Mouse (Mus musculus): ENCODE measurements at regions not wholly inside any gene's neighbourhood (a gene's known extent, or its start where the extent isn't known, plus 50 kb on each side); places are given as distances from the start of the nearest gene placed in this dataset.

- TF ChIP-seq HCFC1 (IDR thresholded peaks at IDR 0.05; ENCODE audit: borderline replicate concordance, insufficient read depth, low read length) (no peak), ZC3H11A (IDR thresholded peaks at IDR 0.05; ENCODE audit: borderline replicate concordance, low read depth, low read length) (no peak)
- Histone ChIP-seq H3K4me3 (ENCODE audit: insufficient read depth in 1 of 2, low read depth in 1 of 2, low read length in 2 of 2, poor library complexity in 1 of 2, severe bottlenecking in 1 of 2) (no peak overlapping the region), H3K9ac (ENCODE audit: insufficient read depth, low read depth, low read length, poor library complexity, severe bottlenecking) (no peak overlapping the region), H3K9me3 (ENCODE audit: control insufficient read depth, insufficient read depth, low read depth, low read length) (no peaks in the 10 kb centered on the region), H3K27ac (ENCODE audit: insufficient read depth, low read depth, low read length, poor library complexity, severe bottlenecking) (no peak overlapping the region), H3K36me3 (ENCODE audit: control insufficient read depth, insufficient read depth, low read length, poor library complexity, severe bottlenecking) (no peaks in the 10 kb centered on the region), H3K4me1 (ENCODE audit: control insufficient read depth in 2 of 2, insufficient read depth in 2 of 2, low read length in 2 of 2, poor library complexity in 1 of 2) (no peaks in the 10 kb centered on the region)
- no peak for DNase-seq (ENCODE audit: low read depth, low spot score)
- in situ Hi-C loops (cut with MboI; ENCODE audit: low sequenced_read_pairs in 2 of 2, unreplicated experiment in 2 of 2) = no loop called here
Observed at GRCm38 (mm10) chr3:56590071-56590470, 406.6 kb upstream of the Nbea start.

DNA sequence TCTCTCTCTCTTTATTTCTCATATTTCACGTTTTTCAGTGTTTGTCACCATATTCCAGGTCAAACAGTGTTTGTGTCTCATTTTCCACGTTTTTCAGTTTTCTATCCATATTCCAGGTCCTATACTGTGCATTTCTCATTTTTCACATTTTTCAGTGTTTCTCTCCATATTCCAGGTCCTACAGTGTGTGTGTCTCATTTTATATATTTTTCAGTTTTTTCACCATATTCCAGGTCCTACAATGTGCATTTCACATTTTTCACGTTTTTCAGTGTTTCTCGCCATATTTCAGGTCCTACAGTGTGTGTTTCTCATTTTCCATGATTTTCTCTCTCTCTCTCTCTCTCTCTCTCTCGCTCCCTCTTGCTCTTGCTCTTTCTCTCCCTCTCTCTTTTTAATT is 391.9 kb upstream of the Nbea start:
- H3K36me3 ChIP-seq (ENCODE audit: control insufficient read depth, insufficient read depth, low read length, poor library complexity, severe bottlenecking) = no peaks in the 10 kb centered on the region
- H3K9me3 ChIP-seq (ENCODE audit: control insufficient read depth, insufficient read depth, low read depth, low read length) = no peaks in the 10 kb centered on the region
- in situ Hi-C loops (cut with MboI; ENCODE audit: low sequenced_read_pairs in 2 of 2, unreplicated experiment in 2 of 2) = no loop called here
- H3K4me1 ChIP-seq (ENCODE audit: control insufficient read depth in 2 of 2, insufficient read depth in 2 of 2, low read length in 2 of 2, poor library complexity in 1 of 2) = no peaks in the 10 kb centered on the region
- peak; percentile 60 for DNase-seq (ENCODE audit: low read depth, low spot score)
- TF ChIP-seq ZNF384 (IDR thresholded peaks at IDR 0.05; ENCODE audit: low read depth, low read length) (no peak), ZC3H11A (IDR thresholded peaks at IDR 0.05; ENCODE audit: borderline replicate concordance, low read depth, low read length) (no peak), MAFK (IDR thresholded peaks at IDR 0.05; ENCODE audit: insufficient read depth, low read depth, low read length) (no peak), CHD2 (IDR thresholded peaks at IDR 0.05; ENCODE audit: low read depth, low read length) (no peak), HCFC1 (IDR thresholded peaks at IDR 0.05; ENCODE audit: borderline replicate concordance, insufficient read depth, low read length) (no peak)
- no peak overlapping the region for H3K27ac ChIP-seq (ENCODE audit: insufficient read depth, low read depth, low read length, poor library complexity, severe bottlenecking)
- no peak overlapping the region for H3K9ac ChIP-seq (ENCODE audit: insufficient read depth, low read depth, low read length, poor library complexity, severe bottlenecking)
- no peak overlapping the region for H3K4me3 ChIP-seq (ENCODE audit: insufficient read depth in 1 of 2, low read depth in 1 of 2, low read length in 2 of 2, poor library complexity in 1 of 2, severe bottlenecking in 1 of 2)

DNA sequence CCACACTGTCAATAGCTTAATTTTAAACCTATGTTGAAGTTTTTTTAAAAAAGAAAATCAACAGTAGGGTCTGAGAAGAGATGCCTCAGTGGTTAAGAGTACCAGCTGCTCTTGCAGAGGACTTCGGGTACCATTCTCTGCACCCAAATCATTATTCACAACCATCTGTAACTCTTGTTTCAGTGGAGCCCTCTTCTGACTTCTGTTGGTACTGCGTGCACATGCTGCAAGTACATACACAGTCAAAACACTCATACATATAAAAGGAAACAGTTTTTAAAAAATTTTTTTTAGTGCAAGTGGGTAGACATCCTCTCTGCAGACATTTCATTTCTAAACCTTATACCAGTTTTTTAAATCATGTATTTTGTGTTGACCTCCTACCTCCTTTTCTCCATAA is 352.7 kb upstream of the Nbea start:
- Histone ChIP-seq H3K36me3 (ENCODE audit: control insufficient read depth, insufficient read depth, low read length, poor library complexity, severe bottlenecking) (no peaks in the 10 kb centered on the region), H3K9ac (ENCODE audit: insufficient read depth, low read depth, low read length, poor library complexity, severe bottlenecking) (no peak overlapping the region), H3K4me3 (ENCODE audit: insufficient read depth in 1 of 2, low read depth in 1 of 2, low read length in 2 of 2, poor library complexity in 1 of 2, severe bottlenecking in 1 of 2) (no peak overlapping the region), H3K27ac (ENCODE audit: insufficient read depth, low read depth, low read length, poor library complexity, severe bottlenecking) (no peak overlapping the region), H3K9me3 (ENCODE audit: control insufficient read depth, insufficient read depth, low read depth, low read length) (no peaks in the 10 kb centered on the region), H3K4me1 (ENCODE audit: control insufficient read depth in 2 of 2, insufficient read depth in 2 of 2, low read length in 2 of 2, poor library complexity in 1 of 2) (no peaks in the 10 kb centered on the region)
- TF ChIP-seq ZC3H11A (IDR thresholded peaks at IDR 0.05; ENCODE audit: borderline replicate concordance, low read depth, low read length) (peak; percentile 52; the same call in 1 of the 2 replicates), CHD2 (IDR thresholded peaks at IDR 0.05; ENCODE audit: low read depth, low read length) (no peak), ZNF384 (IDR thresholded peaks at IDR 0.05; ENCODE audit: low read depth, low read length) (no peak)
- DNase-seq (ENCODE audit: low read depth, low spot score) = peak; percentile 34
- in situ Hi-C loops (cut with MboI; ENCODE audit: low sequenced_read_pairs in 2 of 2, unreplicated experiment in 2 of 2) = no loop called here

GRCm38 (mm10) chr3:56504445-56504844 is 320.9 kb upstream of the Nbea start:
- no peak for DNase-seq (ENCODE audit: low read depth, low spot score)
- Histone ChIP-seq H3K4me3 (ENCODE audit: insufficient read depth in 1 of 2, low read depth in 1 of 2, low read length in 2 of 2, poor library complexity in 1 of 2, severe bottlenecking in 1 of 2) (no peak overlapping the region), H3K36me3 (ENCODE audit: control insufficient read depth, insufficient read depth, low read length, poor library complexity, severe bottlenecking) (no peaks in the 10 kb centered on the region), H3K27ac (ENCODE audit: insufficient read depth, low read depth, low read length, poor library complexity, severe bottlenecking) (no peak overlapping the region), H3K9me3 (ENCODE audit: control insufficient read depth, insufficient read depth, low read depth, low read length) (no peaks in the 10 kb centered on the region), H3K9ac (ENCODE audit: insufficient read depth, low read depth, low read length, poor library complexity, severe bottlenecking) (no peak overlapping the region), H3K4me1 (ENCODE audit: control insufficient read depth in 2 of 2, insufficient read depth in 2 of 2, low read length in 2 of 2, poor library complexity in 1 of 2) (no peaks in the 10 kb centered on the region)
- TF ChIP-seq CHD2 (IDR thresholded peaks at IDR 0.05; ENCODE audit: low read depth, low read length) (no peak), MAFK (IDR thresholded peaks at IDR 0.05; ENCODE audit: insufficient read depth, low read depth, low read length) (no peak), ZC3H11A (IDR thresholded peaks at IDR 0.05; ENCODE audit: borderline replicate concordance, low read depth, low read length) (no peak), HCFC1 (IDR thresholded peaks at IDR 0.05; ENCODE audit: borderline replicate concordance, insufficient read depth, low read length) (no peak), ZNF384 (IDR thresholded peaks at IDR 0.05; ENCODE audit: low read depth, low read length) (no peak)
- in situ Hi-C loops (cut with MboI; ENCODE audit: low sequenced_read_pairs in 2 of 2, unreplicated experiment in 2 of 2) = no loop called here

DNA sequence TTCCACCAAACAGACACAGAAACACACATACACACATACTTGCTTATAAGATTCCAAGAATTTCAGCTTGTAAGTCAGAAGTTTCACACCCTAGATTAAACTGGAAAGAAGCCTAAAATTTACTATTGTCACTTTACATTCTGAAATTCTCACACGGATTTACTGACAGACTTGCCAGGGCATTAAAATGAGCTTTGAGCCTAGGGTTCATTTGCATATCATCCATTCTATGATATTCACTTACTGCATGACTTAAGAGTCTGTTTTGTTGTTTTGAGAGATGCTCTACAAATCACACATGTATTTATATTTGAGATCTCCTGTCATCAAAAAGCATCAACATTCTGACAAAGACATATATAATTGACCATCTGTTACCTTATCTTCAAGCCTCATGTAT is 315.8 kb upstream of the Nbea start:
- in situ Hi-C loops (cut with MboI; ENCODE audit: low sequenced_read_pairs in 2 of 2, unreplicated experiment in 2 of 2) = no loop called here
- no peak for DNase-seq (ENCODE audit: low read depth, low spot score)
- TF ChIP-seq ZNF384 (IDR thresholded peaks at IDR 0.05; ENCODE audit: low read depth, low read length) = no peak
- no peak for TF ChIP-seq HCFC1 (IDR thresholded peaks at IDR 0.05; ENCODE audit: borderline replicate concordance, insufficient read depth, low read length)
- TF ChIP-seq MAFK (IDR thresholded peaks at IDR 0.05; ENCODE audit: insufficient read depth, low read depth, low read length) = no peak

More for the DNA sequence above, 315.8 kb upstream of the Nbea start:
- H3K9me3 ChIP-seq (ENCODE audit: control insufficient read depth, insufficient read depth, low read depth, low read length) = no peaks in the 10 kb centered on the region
- H3K4me1 ChIP-seq (ENCODE audit: control insufficient read depth in 2 of 2, insufficient read depth in 2 of 2, low read length in 2 of 2, poor library complexity in 1 of 2) = no peaks in the 10 kb centered on the region
- no peak overlapping the region for H3K9ac ChIP-seq (ENCODE audit: insufficient read depth, low read depth, low read length, poor library complexity, severe bottlenecking)
- no peak overlapping the region for H3K27ac ChIP-seq (ENCODE audit: insufficient read depth, low read depth, low read length, poor library complexity, severe bottlenecking)
- H3K4me3 ChIP-seq (ENCODE audit: insufficient read depth in 1 of 2, low read depth in 1 of 2, low read length in 2 of 2, poor library complexity in 1 of 2, severe bottlenecking in 1 of 2) = no peak overlapping the region
- no peaks in the 10 kb centered on the region for H3K36me3 ChIP-seq (ENCODE audit: control insufficient read depth, insufficient read depth, low read length, poor library complexity, severe bottlenecking)

All from ES-E14 (cell line).